Mouse (Mus musculus) thymus, adult 2 months (tissue): ENCODE measurements around the gene Nbr1.

Source experiments
- CTCF ChIP-seq: fragments of 200-500 bp; IDR thresholded peaks from 2 replicates; pipeline ENCODE4 v1.5.1; 2012; ENCODE audit warnings: mild to moderate bottlenecking, control low read depth, low read length, moderate library complexity, borderline replicate concordance; ENCODE audit not compliant: control insufficient read depth, poor library complexity, insufficient read depth; ENCODE audit errors: extremely low read depth
- POLR2A ChIP-seq: fragments of 200-500 bp; IDR thresholded peaks from 2 replicates; pipeline ENCODE4 v1.6.1; 2012; ENCODE audit warnings: mild to moderate bottlenecking, low read length, control low read depth, moderate library complexity; ENCODE audit not compliant: control insufficient read depth, poor library complexity, insufficient read depth; ENCODE audit errors: extremely low read depth

DNA sequence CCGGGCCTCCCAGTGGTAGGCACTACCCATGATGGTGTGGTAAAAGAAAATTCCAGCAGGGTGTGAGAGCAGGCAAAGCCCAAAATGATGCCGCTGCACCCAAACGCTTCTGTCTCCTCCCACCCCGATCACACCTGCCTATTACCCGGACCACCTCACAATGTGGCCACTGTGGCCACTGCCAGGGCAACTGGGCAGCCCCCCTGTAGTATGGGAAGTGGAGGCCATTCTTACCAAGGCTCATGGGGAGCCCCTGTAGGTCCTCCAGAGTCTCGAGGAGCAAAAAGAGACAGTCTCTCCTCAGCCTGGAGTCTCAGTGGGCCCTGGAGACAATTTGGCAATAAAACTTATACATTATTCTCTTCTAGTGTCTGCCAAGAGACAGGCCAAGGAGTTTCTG, 47.2 kb downstream of the Nbr1 start, which contains the start of gene Gm11634:
- no peak for TF ChIP-seq CTCF
- TF ChIP-seq POLR2A: no peak
